Mouse (Mus musculus) right cerebral cortex, postnatal 25 days (tissue): Measurements from ENCODE around the gene Herc6.
"Not testable (repeated sequence)": the region's sequence is repeated elsewhere in the genome, so short reads cannot be mapped to it uniquely, and the experiment has no call there.

Experiments used
- DNase-seq: peaks from one replicate; pipeline ENCODE4 v3.0.0; 2022

Gene Herc6

GRCm38 (mm10) chr6:57580881-57581548 is at the start of gene Herc6:
Herc6 (plus strand) TSS chr6:57581000.
- DNase-seq: peak; percentile 63

GRCm38 (mm10) chr6:57531011-57531410 is 49.8 kb upstream of the Herc6 start:
- DNase-seq: no peak

- no peak for DNase-seq
Observed at GRCm38 (mm10) chr6:57531441-57531840, 49.4 kb upstream of the Herc6 start.

GRCm38 (mm10) chr6:57532022-57532421 is 48.8 kb upstream of the Herc6 start:
- no peak for DNase-seq

- no peak for DNase-seq
Observed at GRCm38 (mm10) chr6:57533410-57533809, 47.4 kb upstream of the Herc6 start.

GRCm38 (mm10) chr6:57534231-57534610 is 46.6 kb upstream of the Herc6 start:
- no peak for DNase-seq

GRCm38 (mm10) chr6:57534611-57535286 is 46.1 kb upstream of the Herc6 start:
- DNase-seq: peak; percentile 63

- DNase-seq: peak; percentile 97
Observed at GRCm38 (mm10) chr6:57535386-57535936, 45.3 kb upstream of the Herc6 start, which contains the start of gene Ppm1k. Ppm1k (minus strand) TSS chr6:57535468.

GRCm38 (mm10) chr6:57535971-57536669 is 44.7 kb upstream of the Herc6 start:
- DNase-seq: no peak

- no peak for DNase-seq
Observed at GRCm38 (mm10) chr6:57537887-57538286, 42.9 kb upstream of the Herc6 start.

GRCm38 (mm10) chr6:57540950-57541498 is 39.8 kb upstream of the Herc6 start:
- no peak for DNase-seq

- no peak for DNase-seq
Observed at GRCm38 (mm10) chr6:57541737-57542335, 39.0 kb upstream of the Herc6 start.

- DNase-seq: not testable (repeated sequence)
Observed at GRCm38 (mm10) chr6:57543591-57543990, 37.2 kb upstream of the Herc6 start.

- no peak for DNase-seq
Observed at GRCm38 (mm10) chr6:57544866-57545265, 35.9 kb upstream of the Herc6 start.

GRCm38 (mm10) chr6:57551211-57551796 is 29.5 kb upstream of the Herc6 start:
- DNase-seq: no peak

GRCm38 (mm10) chr6:57557796-57558317 is 22.9 kb upstream of the Herc6 start:
- DNase-seq: no peak

GRCm38 (mm10) chr6:57563454-57563853 is 17.3 kb upstream of the Herc6 start:
- DNase-seq: no peak

GRCm38 (mm10) chr6:57565452-57565851 is 15.3 kb upstream of the Herc6 start:
- no peak for DNase-seq

- no peak for DNase-seq
Observed at GRCm38 (mm10) chr6:57567630-57568029, 13.2 kb upstream of the Herc6 start.

- DNase-seq: peak; percentile 8
Observed at GRCm38 (mm10) chr6:57570170-57570974, 10.4 kb upstream of the Herc6 start.

- DNase-seq: no peak
Observed at GRCm38 (mm10) chr6:57571587-57571986, 9.2 kb upstream of the Herc6 start.
